Mouse (Mus musculus): Measurements from ENCODE around the gene Stk25.

GRCm38 (mm10) chr1:93694966-93695365 lies 36.5 kb upstream of the Stk25 start:
- TF ChIP-seq CTCF (IDR thresholded peaks at IDR 0.05; ENCODE audit: extremely low read depth, insufficient read length, insufficient replicate concordance, low read depth, low read length), result no peak
- no peak for TF ChIP-seq POLR2A (IDR thresholded peaks at IDR 0.05; ENCODE audit: low read depth, low read length)

Data from small intestine, adult 2 months (tissue).